Mouse (Mus musculus) myocyte (in vitro differentiated cells): Measurements from ENCODE around the gene Spred2. TPM values are rescaled to one million over a fixed set of nuclear protein-coding genes. Genes with fewer than 3 reads are reported as not detected.

Source experiments
- H3K27me3 ChIP-seq: one replicate; pipeline ENCODE4 v1.6.1; 2011; ENCODE audit not compliant: control insufficient read depth, insufficient read depth, insufficient read length
- H3K36me3 ChIP-seq: one replicate; pipeline ENCODE4 v1.6.1; 2011; ENCODE audit not compliant: control insufficient read depth, insufficient read depth
- H3K4me2 ChIP-seq: one replicate; pipeline ENCODE4 v1.6.1; 2011; ENCODE audit warnings: low read depth, control low read depth
- H3K4me3 ChIP-seq: one replicate; pipeline ENCODE4 v1.5.1; 2011; ENCODE audit warnings: mild to moderate bottlenecking, control low read depth, moderate library complexity
- H3K79me2 ChIP-seq: one replicate; pipeline ENCODE4 v1.6.1; 2011; ENCODE audit not compliant: control insufficient read depth, insufficient read depth
- H3ac ChIP-seq: one replicate; pipeline ENCODE4 v1.6.1; 2011; ENCODE audit not compliant: control insufficient read depth, insufficient read length
- CEBPB ChIP-seq: IDR thresholded peaks from 2 replicates; pipeline ENCODE4 v1.6.1; 2011; ENCODE audit warnings: mild to moderate bottlenecking, moderate library complexity; ENCODE audit not compliant: poor library complexity, insufficient read depth, severe bottlenecking
- E2F4 ChIP-seq: IDR thresholded peaks from one replicate; pipeline ENCODE4 v1.6.1; 2011; ENCODE audit warnings: mild to moderate bottlenecking, control low read depth, moderate library complexity; ENCODE audit not compliant: insufficient read depth
- MAX ChIP-seq: IDR thresholded peaks from one replicate; pipeline ENCODE4 v1.6.1; 2011; ENCODE audit warnings: low read depth, mild to moderate bottlenecking, control low read depth
- MYOD1 ChIP-seq, 3 experiments: IDR thresholded peaks; one replicate each; pipeline ENCODE4 v1.6.1; 2011; ENCODE audit warnings: control low read depth in 2 of 3, low read depth in 2 of 3, mild to moderate bottlenecking in 2 of 3, moderate library complexity in 1 of 3; ENCODE audit not compliant: insufficient read length in 2 of 3, control insufficient read depth in 1 of 3
- MYOG ChIP-seq, 3 experiments: IDR thresholded peaks; one replicate each; pipeline ENCODE4 v1.6.1; 2011; ENCODE audit warnings: control low read depth in 2 of 3, low read depth in 2 of 3, mild to moderate bottlenecking in 2 of 3; ENCODE audit not compliant: insufficient read length in 2 of 3, control insufficient read depth in 1 of 3, insufficient read depth in 1 of 3
- POLR2A ChIP-seq: IDR thresholded peaks from one replicate; pipeline ENCODE4 v1.6.1; 2011; ENCODE audit warnings: low read depth, mild to moderate bottlenecking, control low read depth, moderate library complexity; ENCODE audit not compliant: insufficient read length
- POLR2AphosphoS2 ChIP-seq: IDR thresholded peaks from one replicate; pipeline ENCODE4 v1.6.1; 2011; ENCODE audit warnings: low read depth, control low read depth; ENCODE audit not compliant: insufficient read length
- REST ChIP-seq: IDR thresholded peaks from one replicate; pipeline ENCODE4 v1.6.1; 2011; ENCODE audit warnings: mild to moderate bottlenecking, control low read depth, moderate library complexity; ENCODE audit not compliant: insufficient read depth, insufficient read length
- SRF ChIP-seq: IDR thresholded peaks from one replicate; pipeline ENCODE4 v1.6.1; 2011; ENCODE audit warnings: low read depth; ENCODE audit not compliant: control insufficient read depth, insufficient read length
- TCF12 ChIP-seq: IDR thresholded peaks from one replicate; pipeline ENCODE4 v1.6.1; 2011; ENCODE audit warnings: mild to moderate bottlenecking, control low read depth; ENCODE audit not compliant: poor library complexity, insufficient read depth, severe bottlenecking
- TCF3 ChIP-seq: IDR thresholded peaks from one replicate; pipeline ENCODE4 v1.6.1; 2011; ENCODE audit warnings: low read depth, control low read depth; ENCODE audit not compliant: insufficient read length
- USF1 ChIP-seq: IDR thresholded peaks from one replicate; pipeline ENCODE4 v1.6.1; 2011; ENCODE audit warnings: low read depth, mild to moderate bottlenecking, control low read depth, moderate library complexity
- polyA plus RNA-seq: library from polyadenylated mRNA; unstranded; fragments of >200 nt; fragmentation: generic; extraction: Trizol; gene quantifications from one replicate; pipeline ENCODE4 v1.2.1, GENCODE M21; 2012; ENCODE audit warnings: missing spikeins

Gene Spred2
- polyA plus RNA-seq, 1 experiment = 15.7 TPM

GRCm38 (mm10) chr11:19969584-19969983 is 45.4 kb downstream of the Spred2 start:
- H3K79me2 ChIP-seq = peaks cover 94% of the 10 kb centered on the region
- H3ac ChIP-seq = no peak overlapping the region
- no peaks in the 10 kb centered on the region for H3K27me3 ChIP-seq
- TF ChIP-seq MYOG (IDR thresholded peaks at IDR 0.05; ENCODE audit: control insufficient read depth in 1 of 3, insufficient read depth in 1 of 3, insufficient read length in 2 of 3, low read depth in 2 of 3) (no peak), POLR2A (no peak), SRF (no peak), CEBPB (no peak), TCF3 (no peak), MYOD1 (IDR thresholded peaks at IDR 0.05; ENCODE audit: control insufficient read depth in 1 of 3, insufficient read length in 2 of 3, low read depth in 2 of 3) (no peak), TCF12 (no peak), POLR2AphosphoS2 (no peak), USF1 (no peak), MAX (no peak), E2F4 (no peak), REST (no peak)
- no peak overlapping the region for H3K4me3 ChIP-seq
- H3K36me3 ChIP-seq = no peaks in the 10 kb centered on the region
- H3K4me2 ChIP-seq = no peak overlapping the region

- TF ChIP-seq E2F4 = no peak
- TF ChIP-seq MYOD1 (IDR thresholded peaks at IDR 0.05; ENCODE audit: control insufficient read depth in 1 of 3, insufficient read length in 2 of 3, low read depth in 2 of 3) = no peak
- TF ChIP-seq MYOG (IDR thresholded peaks at IDR 0.05; ENCODE audit: control insufficient read depth in 1 of 3, insufficient read depth in 1 of 3, insufficient read length in 2 of 3, low read depth in 2 of 3) = no peak
- TF ChIP-seq TCF3 = no peak
- TF ChIP-seq SRF = no peak
- no peak for TF ChIP-seq POLR2A
- TF ChIP-seq USF1 = no peak
- TF ChIP-seq REST = no peak
- no peak for TF ChIP-seq MAX
- no peak for TF ChIP-seq POLR2AphosphoS2
- TF ChIP-seq TCF12 = no peak
- TF ChIP-seq CEBPB = no peak
- Histone ChIP-seq H3K79me2 (peaks cover 94% of the 10 kb centered on the region), H3K27me3 (no peaks in the 10 kb centered on the region), H3K36me3 (no peaks in the 10 kb centered on the region), H3K4me2 (no peak overlapping the region), H3ac (no peak overlapping the region), H3K4me3 (no peak overlapping the region)
These were observed 48.0 kb downstream of the Spred2 start for GRCm38 (mm10) chr11:19971954-19972750.

DNA sequence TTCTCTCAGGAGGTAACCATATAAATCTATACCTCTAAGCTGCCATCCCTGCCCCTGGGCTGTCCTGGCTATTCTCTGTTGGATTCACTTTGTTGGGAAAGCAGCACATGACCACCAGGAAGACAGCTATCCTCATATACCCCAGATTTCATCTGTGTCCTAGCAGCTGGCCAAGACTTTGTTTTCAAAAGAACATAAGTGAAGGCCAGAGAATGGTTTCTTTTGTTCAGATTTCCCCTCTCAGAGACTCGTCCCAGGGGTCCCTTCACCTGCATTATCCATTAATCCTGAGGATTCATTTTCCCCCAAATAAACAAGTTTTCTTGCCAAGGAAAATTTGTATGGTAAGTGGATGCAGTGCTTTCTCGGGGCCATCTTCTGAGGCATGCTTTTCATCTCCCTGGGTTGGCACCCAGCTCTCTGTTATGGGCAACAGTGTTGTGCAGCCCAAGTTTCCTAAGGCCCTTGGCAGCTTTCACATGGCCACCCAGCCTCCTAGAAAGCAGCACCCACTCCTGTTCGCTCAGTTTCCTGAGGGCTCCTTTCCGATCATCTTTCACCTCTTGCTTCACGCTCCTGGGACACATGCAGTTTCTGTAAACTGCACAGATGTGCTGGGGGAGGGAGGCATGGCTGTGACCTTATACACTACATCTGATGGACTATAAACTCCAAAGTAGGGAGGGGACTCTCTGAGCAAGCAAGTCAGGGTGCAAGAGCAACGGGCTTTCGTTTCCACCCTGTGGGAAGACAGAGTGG is 49.0 kb downstream of the Spred2 start:
- Histone ChIP-seq H3ac (no peak overlapping the region), H3K36me3 (no peaks in the 10 kb centered on the region), H3K27me3 (no peaks in the 10 kb centered on the region), H3K79me2 (peaks cover 96% of the 10 kb centered on the region), H3K4me2 (no peak overlapping the region), H3K4me3 (no peak overlapping the region)
- TF ChIP-seq TCF3 (no peak), USF1 (no peak), REST (no peak), POLR2A (no peak), MYOG (IDR thresholded peaks at IDR 0.05; ENCODE audit: control insufficient read depth in 1 of 3, insufficient read depth in 1 of 3, insufficient read length in 2 of 3, low read depth in 2 of 3) (no peak), MAX (no peak), MYOD1 (IDR thresholded peaks at IDR 0.05; ENCODE audit: control insufficient read depth in 1 of 3, insufficient read length in 2 of 3, low read depth in 2 of 3) (no peak)

DNA sequence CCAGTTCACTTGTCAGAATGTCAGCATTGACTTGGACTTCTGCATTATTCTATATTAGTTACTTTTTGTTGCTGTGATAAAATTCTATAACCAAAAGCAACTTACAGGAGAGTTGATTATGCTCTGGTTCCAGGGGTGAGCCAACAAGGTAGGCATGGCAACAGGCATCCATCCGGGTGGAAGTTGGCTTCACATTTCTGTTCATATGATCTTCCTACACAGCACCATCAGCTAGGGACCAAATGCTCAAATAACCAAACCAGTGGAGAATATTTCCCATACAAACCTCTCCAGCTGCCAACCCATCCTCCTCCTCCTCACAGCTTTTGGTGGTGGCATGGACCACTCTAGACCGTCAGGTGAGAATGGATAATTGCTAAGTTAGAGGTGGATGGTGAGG is 51.9 kb downstream of the Spred2 start:
- no peak for TF ChIP-seq SRF
- TF ChIP-seq MAX = no peak
- no peak for TF ChIP-seq MYOG (IDR thresholded peaks at IDR 0.05; ENCODE audit: control insufficient read depth in 1 of 3, insufficient read depth in 1 of 3, insufficient read length in 2 of 3, low read depth in 2 of 3)
- no peak for TF ChIP-seq CEBPB
- TF ChIP-seq POLR2A = no peak
- TF ChIP-seq MYOD1 (IDR thresholded peaks at IDR 0.05; ENCODE audit: control insufficient read depth in 1 of 3, insufficient read length in 2 of 3, low read depth in 2 of 3) = no peak
- TF ChIP-seq POLR2AphosphoS2 = no peak
- no peak for TF ChIP-seq E2F4
- TF ChIP-seq USF1 = no peak
- no peak for TF ChIP-seq TCF12
- peaks cover 88% of the 10 kb centered on the region for H3K79me2 ChIP-seq
- no peaks in the 10 kb centered on the region for H3K27me3 ChIP-seq
- H3K4me3 ChIP-seq = no peak overlapping the region
- no peak overlapping the region for H3K4me2 ChIP-seq
- no peak overlapping the region for H3ac ChIP-seq
- H3K36me3 ChIP-seq = no peaks in the 10 kb centered on the region
